Mouse (Mus musculus): Measurements from ENCODE around the gene Cd22. TPM values are rescaled to one million over a fixed set of nuclear protein-coding genes. Genes with fewer than 3 reads are reported as not detected.

Cd22 gene
- polyA plus RNA-seq, 1 experiment from 2014 or later, result 0.35 TPM

DNA sequence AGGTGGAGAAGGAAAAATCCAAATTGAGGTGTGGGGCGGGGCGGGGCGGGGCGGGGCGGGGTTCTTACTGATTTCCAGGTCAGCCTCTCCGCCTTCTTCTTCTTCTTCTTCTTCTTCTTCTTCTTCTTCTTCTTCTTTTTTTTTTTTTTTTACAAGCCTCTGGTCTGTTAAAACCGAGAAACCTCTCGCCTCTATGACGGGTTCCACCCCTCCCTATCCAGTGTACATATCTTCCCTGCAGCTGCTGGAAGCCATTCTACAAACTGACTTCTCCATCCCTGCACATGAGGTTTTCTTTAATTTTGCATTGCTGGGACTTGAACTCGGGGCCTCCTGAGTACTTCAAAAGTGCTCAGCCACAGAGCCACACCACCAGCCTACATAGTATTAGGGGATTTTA, 53.5 kb downstream of the Cd22 start:
- WGBS, result 91% methylated on average over 10 of the region's 10 CpGs
- Histone ChIP-seq H3K36me3 (ENCODE audit: control insufficient read depth, insufficient read depth, low read length) (no peaks in the 10 kb centered on the region), H3K27me3 (ENCODE audit: control insufficient read depth, insufficient read depth, low read length) (no peaks in the 10 kb centered on the region), H3K27ac (ENCODE audit: low read length) (no peak overlapping the region), H3K9me3 (ENCODE audit: control insufficient read depth, low read depth, low read length) (no peaks in the 10 kb centered on the region), H3K4me2 (replicated peaks; ENCODE audit: low read depth, low read length) (no peak overlapping the region), H3K9ac (replicated peaks; ENCODE audit: low read depth, low read length) (no peak overlapping the region), H3K4me3 (ENCODE audit: low read depth, low read length) (no peak overlapping the region), H3K4me1 (ENCODE audit: control insufficient read depth, insufficient read depth, low read length) (no peaks in the 10 kb centered on the region)
- ATAC-seq (ENCODE audit: insufficient number of reproducible peaks, insufficient read depth, low FRiP score, low read depth), result no peak

DNA sequence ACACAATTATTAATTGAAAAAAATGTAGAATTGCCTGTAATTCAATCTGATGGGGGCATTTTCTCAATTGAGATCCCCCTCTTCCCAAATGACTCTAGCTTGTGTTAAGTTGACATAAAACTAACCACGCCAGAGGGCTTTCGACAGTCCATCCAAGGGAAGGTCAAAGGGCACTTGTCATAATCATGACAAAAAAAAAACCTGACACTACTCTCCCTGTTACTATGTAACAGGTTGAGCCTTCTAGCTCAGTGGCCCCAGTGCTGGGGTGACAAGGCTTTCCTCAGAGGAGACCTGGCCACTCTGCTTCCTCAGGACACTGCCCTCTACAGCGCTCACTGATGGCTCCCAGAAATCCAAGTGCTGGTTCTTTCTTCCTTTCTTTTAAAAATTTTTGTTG, 55.8 kb downstream of the Cd22 start:
- no peaks in the 10 kb centered on the region for H3K9me3 ChIP-seq (ENCODE audit: control insufficient read depth, low read depth, low read length)
- H3K4me2 ChIP-seq (replicated peaks; ENCODE audit: low read depth, low read length), result no peak overlapping the region
- 78% methylated on average over 3 of the region's 3 CpGs for WGBS
- H3K9ac ChIP-seq (replicated peaks; ENCODE audit: low read depth, low read length), result no peak overlapping the region
- H3K4me3 ChIP-seq (ENCODE audit: low read depth, low read length), result no peak overlapping the region
- no peak overlapping the region for H3K27ac ChIP-seq (ENCODE audit: low read length)
- no peak for ATAC-seq (ENCODE audit: insufficient number of reproducible peaks, insufficient read depth, low FRiP score, low read depth)
- peaks cover 9% of the 10 kb centered on the region; the same call in 1 of the 2 replicates for H3K4me1 ChIP-seq (ENCODE audit: control insufficient read depth, insufficient read depth, low read length)
- no peaks in the 10 kb centered on the region for H3K36me3 ChIP-seq (ENCODE audit: control insufficient read depth, insufficient read depth, low read length)
- no peaks in the 10 kb centered on the region for H3K27me3 ChIP-seq (ENCODE audit: control insufficient read depth, insufficient read depth, low read length)

DNA sequence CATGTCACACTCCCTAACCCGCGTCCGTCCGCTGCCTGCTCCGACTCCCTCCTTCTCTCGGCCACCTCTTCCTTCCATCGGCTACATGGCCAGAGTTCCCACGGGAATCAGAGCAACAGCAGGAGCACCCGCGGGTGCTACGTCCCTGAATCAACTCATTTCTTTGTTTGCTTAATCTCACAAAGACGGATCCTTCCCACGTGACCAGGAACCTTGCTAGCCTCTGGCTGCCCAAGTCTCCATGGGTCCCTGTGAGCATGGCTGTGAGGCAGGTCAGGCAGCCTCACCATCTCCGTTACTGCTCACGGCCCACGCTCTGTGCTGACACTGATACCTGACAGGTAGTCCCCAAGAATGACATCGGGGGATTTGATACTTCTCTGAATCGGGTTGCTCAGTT, 56.5 kb downstream of the Cd22 start, which contains the start of gene Ffar2:
Ffar2 (minus strand) TSS at position 101 of the 400 bp plus-strand sequence.
- Histone ChIP-seq H3K36me3 (ENCODE audit: control insufficient read depth, insufficient read depth, low read length) (no peaks in the 10 kb centered on the region), H3K27ac (ENCODE audit: low read length) (no peak within 1 kb of the TSS), H3K4me1 (ENCODE audit: control insufficient read depth, insufficient read depth, low read length) (peaks cover 9% of the 10 kb centered on the region; the same call in 1 of the 2 replicates), H3K27me3 (ENCODE audit: control insufficient read depth, insufficient read depth, low read length) (no peaks in the 10 kb centered on the region), H3K4me3 (ENCODE audit: low read depth, low read length) (no peak within 1 kb of the TSS), H3K9me3 (ENCODE audit: control insufficient read depth, low read depth, low read length) (no peaks in the 10 kb centered on the region), H3K9ac (replicated peaks; ENCODE audit: low read depth, low read length) (no peak within 1 kb of the TSS), H3K4me2 (replicated peaks; ENCODE audit: low read depth, low read length) (no peak within 1 kb of the TSS)
- 87% methylated on average over 18 of the region's 18 CpGs for WGBS
- no peak for ATAC-seq (ENCODE audit: insufficient number of reproducible peaks, insufficient read depth, low FRiP score, low read depth)

DNA sequence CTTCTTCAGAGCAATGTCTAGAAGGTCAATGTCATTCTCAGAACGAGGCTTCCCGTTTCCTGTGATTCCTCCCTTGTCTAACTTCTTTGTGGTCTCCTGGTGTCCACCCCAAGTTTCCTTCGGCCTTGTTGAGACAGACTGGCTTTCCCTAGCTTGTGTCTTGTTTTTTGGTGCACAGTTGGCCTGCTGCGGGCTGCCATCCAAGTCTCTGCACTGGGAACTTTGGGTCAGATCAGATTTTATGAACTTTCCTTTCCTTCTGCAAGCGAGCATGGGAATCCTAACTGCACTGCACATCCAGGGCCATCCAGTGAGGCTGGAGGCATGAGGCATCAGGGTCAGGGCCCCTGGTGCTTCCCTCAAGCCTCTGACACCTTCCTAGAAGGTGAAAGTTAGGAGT, 58.6 kb downstream of the Cd22 start:
- no peaks in the 10 kb centered on the region for H3K9me3 ChIP-seq (ENCODE audit: control insufficient read depth, low read depth, low read length)
- no peak overlapping the region for H3K4me2 ChIP-seq (replicated peaks; ENCODE audit: low read depth, low read length)
- H3K27ac ChIP-seq (ENCODE audit: low read length), result peak overlapping the region; percentile 52; the same call in 1 of the 2 replicates
- peaks cover 9% of the 10 kb centered on the region; the same call in 1 of the 2 replicates for H3K4me1 ChIP-seq (ENCODE audit: control insufficient read depth, insufficient read depth, low read length)
- ATAC-seq (ENCODE audit: insufficient number of reproducible peaks, insufficient read depth, low FRiP score, low read depth), result no peak
- no peaks in the 10 kb centered on the region for H3K36me3 ChIP-seq (ENCODE audit: control insufficient read depth, insufficient read depth, low read length)
- H3K4me3 ChIP-seq (ENCODE audit: low read depth, low read length), result no peak overlapping the region
- H3K9ac ChIP-seq (replicated peaks; ENCODE audit: low read depth, low read length), result no peak overlapping the region
- WGBS, result 65% methylated on average over 5 of the region's 5 CpGs
- H3K27me3 ChIP-seq (ENCODE audit: control insufficient read depth, insufficient read depth, low read length), result no peaks in the 10 kb centered on the region

DNA sequence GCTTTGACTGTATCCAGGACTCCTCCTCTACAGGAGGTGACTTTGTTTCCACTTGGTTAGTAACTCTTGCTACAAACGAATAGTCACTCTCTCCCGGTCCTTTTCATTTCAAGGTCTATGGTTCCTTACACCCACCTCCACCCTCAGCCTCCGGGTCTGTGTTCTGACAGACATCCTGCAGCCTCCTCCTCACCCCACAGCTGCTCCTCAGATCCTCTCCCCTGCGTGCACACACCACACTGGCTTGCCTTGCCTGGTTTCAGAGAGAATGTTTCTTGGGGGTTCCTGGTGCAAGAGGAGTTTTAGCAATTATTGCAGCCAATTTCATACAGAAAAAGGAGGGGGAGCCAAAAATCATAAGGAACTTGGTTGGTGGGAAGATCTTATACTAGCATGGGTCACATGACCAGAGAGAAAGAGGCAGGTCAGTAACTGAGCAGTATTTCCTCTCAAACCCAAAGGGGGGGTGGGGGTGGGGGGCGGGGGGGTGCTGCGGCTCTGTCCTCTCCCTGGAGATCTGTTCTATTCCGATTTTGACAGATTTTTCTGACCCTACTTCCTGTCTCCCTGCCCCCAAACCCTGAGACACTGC, 59.2 kb downstream of the Cd22 start:
- H3K4me2 ChIP-seq (replicated peaks; ENCODE audit: low read depth, low read length), result no peak overlapping the region
- no peak overlapping the region for H3K4me3 ChIP-seq (ENCODE audit: low read depth, low read length)
- no peaks in the 10 kb centered on the region for H3K36me3 ChIP-seq (ENCODE audit: control insufficient read depth, insufficient read depth, low read length)
- peaks cover 9% of the 10 kb centered on the region; the same call in 1 of the 2 replicates for H3K4me1 ChIP-seq (ENCODE audit: control insufficient read depth, insufficient read depth, low read length)
- no peaks in the 10 kb centered on the region for H3K9me3 ChIP-seq (ENCODE audit: control insufficient read depth, low read depth, low read length)
- no peak overlapping the region for H3K9ac ChIP-seq (replicated peaks; ENCODE audit: low read depth, low read length)
- WGBS, result 46% methylated on average over 7 of the region's 7 CpGs
- H3K27me3 ChIP-seq (ENCODE audit: control insufficient read depth, insufficient read depth, low read length), result no peaks in the 10 kb centered on the region
- peak overlapping the region; percentile 55; the same call in 1 of the 2 replicates for H3K27ac ChIP-seq (ENCODE audit: low read length)
- no peak for ATAC-seq (ENCODE audit: insufficient number of reproducible peaks, insufficient read depth, low FRiP score, low read depth)

DNA sequence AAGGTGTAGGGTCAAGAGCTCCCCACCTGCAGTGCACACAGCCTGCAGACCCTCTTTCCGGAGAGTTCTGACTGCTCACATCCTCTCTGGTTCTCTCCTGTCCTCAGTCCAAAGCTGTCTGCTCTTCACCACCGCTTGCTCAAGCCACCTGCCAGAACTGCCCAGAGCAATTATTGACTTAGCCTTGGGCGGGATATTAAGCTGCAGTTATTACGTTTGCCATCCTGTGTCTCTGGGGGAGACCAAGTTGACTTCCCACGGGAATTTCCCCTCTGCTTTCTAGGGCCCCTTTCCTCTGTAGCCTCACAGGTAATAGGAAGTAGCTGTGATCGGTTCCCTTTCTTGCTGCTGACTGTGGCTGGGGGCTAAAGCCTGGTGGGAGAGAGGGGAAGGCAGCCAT, 60.0 kb downstream of the Cd22 start:
- ATAC-seq (ENCODE audit: insufficient number of reproducible peaks, insufficient read depth, low FRiP score, low read depth), result no peak; the same call in 1 of the 2 replicates
- H3K27ac ChIP-seq (ENCODE audit: low read length), result peak overlapping the region; percentile 55; the same call in 1 of the 2 replicates
- no peak overlapping the region for H3K4me2 ChIP-seq (replicated peaks; ENCODE audit: low read depth, low read length)
- H3K9me3 ChIP-seq (ENCODE audit: control insufficient read depth, low read depth, low read length), result no peaks in the 10 kb centered on the region
- 53% methylated on average over 6 of the region's 6 CpGs for WGBS
- H3K4me1 ChIP-seq (ENCODE audit: control insufficient read depth, insufficient read depth, low read length), result peaks cover 9% of the 10 kb centered on the region; the same call in 1 of the 2 replicates
- no peak overlapping the region for H3K9ac ChIP-seq (replicated peaks; ENCODE audit: low read depth, low read length)
- H3K36me3 ChIP-seq (ENCODE audit: control insufficient read depth, insufficient read depth, low read length), result no peaks in the 10 kb centered on the region
- no peaks in the 10 kb centered on the region for H3K27me3 ChIP-seq (ENCODE audit: control insufficient read depth, insufficient read depth, low read length)
- H3K4me3 ChIP-seq (ENCODE audit: low read depth, low read length), result no peak overlapping the region

Other genes starting within 250 kb of the Cd22 start
- not detected in 2 replicates for gene Etv2, start 244.5 kb downstream of the Cd22 start, polyA plus RNA-seq (2014; fragmentation: Nextera tagmentation; extraction: Ambion mirVana)
- gene Rbm42, start 230.0 kb downstream of the Cd22 start, polyA plus RNA-seq (2014; fragmentation: Nextera tagmentation; extraction: Ambion mirVana), result 85.7 and 96.8 TPM in 2 replicates
- gene Haus5, start 215.3 kb downstream of the Cd22 start, polyA plus RNA-seq (2014; fragmentation: Nextera tagmentation; extraction: Ambion mirVana), result 48.5 and 50.5 TPM in 2 replicates
- gene Pmis2, start 208.7 kb downstream of the Cd22 start, polyA plus RNA-seq (2014; fragmentation: Nextera tagmentation; extraction: Ambion mirVana), result not detected in 2 replicates
- gene 2200002J24Rik, start 181.4 kb downstream of the Cd22 start, polyA plus RNA-seq (2014; fragmentation: Nextera tagmentation; extraction: Ambion mirVana), result 0.91 and 2.0 TPM in 2 replicates
- 1.8 and 2.3 TPM in 2 replicates for gene Atp4a, start 168.1 kb downstream of the Cd22 start, polyA plus RNA-seq (2014; fragmentation: Nextera tagmentation; extraction: Ambion mirVana)
- gene Tmem147, start 150.8 kb downstream of the Cd22 start, polyA plus RNA-seq (2014; fragmentation: Nextera tagmentation; extraction: Ambion mirVana), result 210 and 215 TPM in 2 replicates
- 0.29 and 0.74 TPM in 2 replicates for gene Gapdhs, start 136.7 kb downstream of the Cd22 start, polyA plus RNA-seq (2014; fragmentation: Nextera tagmentation; extraction: Ambion mirVana)
- 0.91 and 1.1 TPM in 2 replicates for gene Sbsn, start 128.9 kb downstream of the Cd22 start, polyA plus RNA-seq (2014; fragmentation: Nextera tagmentation; extraction: Ambion mirVana)
- gene Dmkn, start 116.6 kb downstream of the Cd22 start, polyA plus RNA-seq (2014; fragmentation: Nextera tagmentation; extraction: Ambion mirVana), result 5.9 and 14.6 TPM in 2 replicates
- gene Krtdap, start 92.4 kb downstream of the Cd22 start, polyA plus RNA-seq (2014; fragmentation: Nextera tagmentation; extraction: Ambion mirVana), result 9.2 and 20.2 TPM in 2 replicates
- gene Ffar2, start 56.6 kb downstream of the Cd22 start, polyA plus RNA-seq (2014; fragmentation: Nextera tagmentation; extraction: Ambion mirVana), result 0.55 and 3.4 TPM in 2 replicates
- gene Ffar3, start 24.2 kb downstream of the Cd22 start, polyA plus RNA-seq (2014; fragmentation: Nextera tagmentation; extraction: Ambion mirVana), result 0.41 TPM in 1 of 2 replicates, not detected in the other
- not detected in 2 replicates for gene Ffar1, start 18.8 kb downstream of the Cd22 start, polyA plus RNA-seq (2014; fragmentation: Nextera tagmentation; extraction: Ambion mirVana)
- 0.10 and 0.74 TPM in 2 replicates for gene Mag, start 34.5 kb upstream of the Cd22 start, polyA plus RNA-seq (2014; fragmentation: Nextera tagmentation; extraction: Ambion mirVana)
- not detected in 2 replicates for gene Hamp2, start 44.3 kb upstream of the Cd22 start, polyA plus RNA-seq (2014; fragmentation: Nextera tagmentation; extraction: Ambion mirVana)
- gene Hamp, start 63.7 kb upstream of the Cd22 start, polyA plus RNA-seq (2014; fragmentation: Nextera tagmentation; extraction: Ambion mirVana), result not detected in 2 replicates
- 21.4 and 29.1 TPM in 2 replicates for gene Usf2, start 76.5 kb upstream of the Cd22 start, polyA plus RNA-seq (2014; fragmentation: Nextera tagmentation; extraction: Ambion mirVana)
- gene Lsr, start 93.1 kb upstream of the Cd22 start, polyA plus RNA-seq (2014; fragmentation: Nextera tagmentation; extraction: Ambion mirVana), result 70.5 and 79.5 TPM in 2 replicates
- gene Fam187b, start 93.4 kb upstream of the Cd22 start, polyA plus RNA-seq (2014; fragmentation: Nextera tagmentation; extraction: Ambion mirVana), result 6.4 and 7.1 TPM in 2 replicates
- 19.9 and 20.2 TPM in 2 replicates for gene Fxyd5, start 162.1 kb upstream of the Cd22 start, polyA plus RNA-seq (2014; fragmentation: Nextera tagmentation; extraction: Ambion mirVana)
- gene Fxyd7, start 171.1 kb upstream of the Cd22 start, polyA plus RNA-seq (2014; fragmentation: Nextera tagmentation; extraction: Ambion mirVana), result 35.7 and 42.2 TPM in 2 replicates
- gene Fxyd1, start 176.9 kb upstream of the Cd22 start, polyA plus RNA-seq (2014; fragmentation: Nextera tagmentation; extraction: Ambion mirVana), result 86.7 and 99.3 TPM in 2 replicates
- 0.78 and 1.7 TPM in 2 replicates for gene Lgi4, start 179.0 kb upstream of the Cd22 start, polyA plus RNA-seq (2014; fragmentation: Nextera tagmentation; extraction: Ambion mirVana)
- gene Fxyd3, start 196.4 kb upstream of the Cd22 start, polyA plus RNA-seq (2014; fragmentation: Nextera tagmentation; extraction: Ambion mirVana), result 458 and 479 TPM in 2 replicates
- gene Hpn, start 234.9 kb upstream of the Cd22 start, polyA plus RNA-seq (2014; fragmentation: Nextera tagmentation; extraction: Ambion mirVana), result 23.0 TPM in 2 replicates
- 1.2 and 1.4 TPM in 2 replicates for gene Scn1b, start 246.7 kb upstream of the Cd22 start, polyA plus RNA-seq (2014; fragmentation: Nextera tagmentation; extraction: Ambion mirVana)

Data from stomach, embryonic 14.5 days (tissue).